Mouse (Mus musculus): Measurements from ENCODE around the gene Ica1l.

The Ica1l gene

DNA sequence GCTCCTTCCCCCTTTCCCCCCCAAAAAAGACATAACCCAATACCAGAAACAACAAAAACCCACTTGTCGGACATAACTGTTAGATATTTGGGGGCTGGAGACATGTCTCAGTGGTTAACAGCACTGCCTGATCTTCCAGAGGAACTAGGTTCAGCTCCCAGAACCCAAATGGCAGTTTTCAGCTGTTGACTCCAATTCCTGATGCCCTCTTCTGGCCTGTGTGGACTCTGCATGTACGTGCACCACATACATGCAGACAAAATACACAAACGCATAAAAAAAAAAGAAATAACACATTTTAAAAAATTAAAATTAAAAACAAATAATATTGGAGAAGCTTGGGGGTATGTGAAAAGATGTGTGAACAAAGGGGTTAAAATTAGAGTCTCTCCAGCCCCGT is 75.7 kb downstream of the Ica1l start:
- no peak for DNase-seq (ENCODE audit: extremely low read depth, low read depth, low spot score)

DNA sequence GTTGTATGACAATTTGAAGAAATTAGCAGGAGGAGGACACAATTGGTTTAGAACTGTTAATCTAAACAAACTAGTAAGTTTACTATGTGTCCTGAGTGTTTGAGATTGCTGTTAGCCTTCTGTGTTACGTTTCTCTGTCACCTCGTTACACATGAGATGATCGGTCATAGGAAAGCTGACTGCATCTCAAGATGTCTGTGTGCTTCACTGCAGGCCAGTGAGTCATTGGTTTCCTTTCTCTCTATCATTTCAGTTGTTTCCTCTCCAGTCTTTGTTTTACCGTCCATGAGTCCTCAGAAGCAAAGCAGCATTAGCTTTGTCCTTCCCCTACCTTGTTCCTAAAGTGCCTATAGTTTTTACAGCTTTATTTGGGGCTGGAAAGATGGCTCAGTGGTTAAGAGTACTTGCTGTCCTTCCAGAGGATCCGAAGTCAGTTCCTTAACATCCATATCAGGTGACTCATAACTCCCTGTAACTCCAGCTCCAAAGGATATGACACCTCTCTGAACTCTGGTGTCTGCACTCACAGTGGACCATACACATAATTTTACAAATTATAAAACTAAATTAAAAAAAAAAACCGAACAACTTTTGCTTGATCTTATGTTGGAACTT is 76.7 kb downstream of the Ica1l start:
- no peak for DNase-seq (ENCODE audit: extremely low read depth, low read depth, low spot score)

DNA sequence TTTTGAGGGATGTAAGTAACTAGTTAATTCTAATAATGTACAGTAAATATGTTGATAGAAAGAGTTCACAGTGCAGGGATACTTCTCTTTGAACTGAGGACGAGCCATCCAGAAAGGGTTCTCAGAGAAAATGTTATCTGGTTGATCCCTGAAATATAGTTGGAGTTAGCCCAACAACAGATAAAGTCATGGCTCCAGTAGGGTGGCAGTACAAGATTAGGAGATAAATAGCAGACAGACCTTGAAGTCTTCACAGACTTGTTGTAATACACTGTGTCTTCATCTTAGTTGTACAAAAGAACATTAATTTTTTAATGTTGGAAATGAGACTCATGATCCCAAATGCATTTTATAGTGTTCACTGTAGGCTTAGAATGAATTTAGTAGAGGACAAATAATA is 83.0 kb downstream of the Ica1l start:
- DNase-seq (ENCODE audit: extremely low read depth, low read depth, low spot score), result no peak

DNA sequence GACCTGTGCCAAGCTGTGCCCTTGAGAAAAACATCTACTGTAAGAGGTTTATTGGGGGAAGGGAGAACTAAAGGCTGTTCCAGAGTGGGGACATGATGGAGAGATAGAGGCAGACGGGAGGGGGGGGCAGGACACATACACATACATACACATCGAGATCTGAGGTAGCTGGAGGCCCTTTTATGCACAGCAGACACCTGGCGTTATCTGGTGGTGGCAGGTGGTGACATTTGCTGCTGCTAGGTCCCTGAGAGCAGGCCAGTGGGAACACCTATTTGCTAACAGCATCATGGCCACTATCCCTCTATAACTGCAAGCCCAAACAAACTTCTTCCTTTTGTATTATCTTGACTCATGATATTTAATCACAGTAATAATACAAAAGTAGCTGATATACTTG is 85.8 kb downstream of the Ica1l start:
- DNase-seq (ENCODE audit: extremely low read depth, low read depth, low spot score), result no peak

DNA sequence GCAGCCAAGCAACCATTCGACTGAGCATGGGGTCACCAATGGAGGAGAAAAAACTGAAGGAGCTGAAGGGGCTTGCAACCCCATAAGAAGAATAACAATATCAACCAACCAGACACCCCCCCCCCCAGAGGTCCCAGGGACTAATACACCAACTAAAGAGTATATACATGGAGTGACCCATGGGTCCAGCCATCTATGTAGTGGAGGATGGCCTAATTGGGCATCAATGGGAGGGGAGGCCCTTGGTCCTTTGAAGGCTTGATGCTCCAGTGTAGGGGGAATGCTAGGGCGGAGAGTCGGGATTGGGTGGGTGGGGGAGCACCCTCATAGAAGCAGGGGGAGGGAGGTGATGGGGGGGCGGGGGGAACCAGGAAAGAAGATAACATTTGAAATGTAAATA is 95.5 kb downstream of the Ica1l start:
- DNase-seq (ENCODE audit: extremely low read depth, low read depth, low spot score), result no peak

GRCm38 (mm10) chr1:59945969-59946368 is 97.0 kb downstream of the Ica1l start:
- DNase-seq (ENCODE audit: extremely low read depth, low read depth, low spot score), result no peak

DNA sequence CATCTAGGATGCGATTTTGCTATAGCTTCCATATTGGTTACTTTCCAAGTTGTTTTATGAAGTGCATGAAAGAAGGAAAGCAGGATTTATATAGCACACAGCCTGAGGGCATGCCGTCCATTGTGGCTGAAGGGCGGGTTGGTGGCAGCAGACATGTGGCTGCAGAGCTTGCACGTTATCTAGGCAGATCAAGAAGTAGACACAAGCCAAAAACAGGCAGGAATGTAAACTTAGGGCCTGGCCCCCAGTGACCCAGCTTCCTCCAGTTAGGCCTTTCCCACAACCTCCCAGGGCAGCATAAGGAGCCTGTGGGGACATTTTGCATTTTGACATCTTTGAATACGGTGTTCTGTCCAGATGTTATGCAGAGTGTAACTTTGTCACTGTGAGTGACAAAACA is 99.2 kb downstream of the Ica1l start:
- no peak for DNase-seq (ENCODE audit: extremely low read depth, low read depth, low spot score)

DNA sequence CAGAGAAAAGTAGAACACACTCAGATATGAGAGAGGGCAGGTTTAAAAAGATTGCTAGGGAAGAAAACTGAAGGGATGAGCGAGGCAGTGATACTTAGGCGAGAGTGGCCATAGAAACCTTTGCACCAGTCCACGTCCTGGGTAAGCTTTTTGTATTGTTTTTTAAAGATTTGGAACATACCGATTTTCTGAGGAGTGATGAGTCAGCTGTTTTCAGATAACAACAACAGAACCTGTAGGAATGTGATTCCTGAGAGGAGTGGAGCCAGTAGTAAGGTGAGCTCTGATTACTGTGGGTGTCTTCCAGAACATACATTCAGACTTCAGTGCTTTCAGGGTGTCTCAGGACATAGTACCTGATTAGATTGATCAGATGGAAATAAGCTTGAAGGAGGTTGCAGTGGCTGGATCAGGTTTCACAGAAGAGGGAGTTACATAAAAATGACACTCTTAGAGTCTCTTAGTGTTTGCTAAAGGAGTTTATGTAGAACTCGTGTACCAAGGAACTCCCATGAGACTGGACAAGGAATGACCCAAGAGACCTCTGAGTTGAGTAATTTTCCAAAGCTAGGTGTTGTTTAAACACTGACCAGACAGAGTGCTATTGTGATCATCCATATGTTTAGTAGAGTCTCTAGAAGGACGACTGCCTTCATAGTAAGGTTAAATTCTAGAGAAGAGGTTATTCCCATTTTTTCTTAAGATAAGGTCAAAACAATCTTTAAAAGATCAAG is 100.8 kb downstream of the Ica1l start:
- DNase-seq (ENCODE audit: extremely low read depth, low read depth, low spot score), result no peak

GRCm38 (mm10) chr1:59941063-59941462 is 101.9 kb downstream of the Ica1l start:
- DNase-seq (ENCODE audit: extremely low read depth, low read depth, low spot score), result no peak

- DNase-seq (ENCODE audit: extremely low read depth, low read depth, low spot score), result no peak
These were observed 110.0 kb downstream of the Ica1l start for GRCm38 (mm10) chr1:59932991-59933390.
